Mouse (Mus musculus) heart, adult 2 months (tissue): ENCODE measurements around the gene Rprd1b.

ENCODE experiments used
- CTCF ChIP-seq: fragments of 200-600 bp; IDR thresholded peaks from 2 replicates; pipeline ENCODE4 v1.8.1; 2022; ENCODE audit warnings: antibody characterized with exemption, mild to moderate bottlenecking, moderate library complexity
- EP300 ChIP-seq: fragments of 200-500 bp; IDR thresholded peaks from 2 replicates; pipeline ENCODE4 v1.6.1; 2011; ENCODE audit warnings: low read depth, low read length, control low read depth; ENCODE audit not compliant: insufficient read depth
- POLR2A ChIP-seq: fragments of 200-500 bp; IDR thresholded peaks from 2 replicates; pipeline ENCODE4 v1.6.1; 2011; ENCODE audit warnings: mild to moderate bottlenecking, low read depth, low read length, control low read depth; ENCODE audit not compliant: insufficient read depth

DNA sequence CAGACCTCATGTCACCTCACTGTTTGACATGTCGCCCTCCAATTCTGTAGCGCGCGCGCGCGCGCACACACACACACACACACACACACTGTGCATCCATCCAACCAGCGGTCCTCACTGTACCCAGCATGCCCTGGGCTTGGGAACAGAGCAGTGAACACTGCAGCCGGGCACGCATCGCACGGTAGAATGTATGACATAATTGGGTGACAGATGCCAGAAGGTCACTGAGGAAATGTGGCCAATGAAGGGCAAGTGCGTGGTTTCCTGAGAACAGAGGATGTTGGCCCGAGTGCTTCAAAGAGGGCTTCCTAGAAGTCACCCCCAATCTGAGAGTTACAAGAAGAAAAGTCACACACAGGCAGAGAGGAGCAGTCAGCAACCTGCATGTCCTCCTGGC, 146.7 kb downstream of the Rprd1b start:
- TF ChIP-seq CTCF (no peak), POLR2A (no peak), EP300 (no peak)
